Mouse (Mus musculus) ES-CJ7 (cell line): ENCODE data around the gene Tceal5.
A peak's percentile ranks its signal among the peaks of the same experiment; 100 is the strongest.
"Not testable (repeated sequence)": the region's sequence is repeated elsewhere in the genome, so short reads cannot be mapped to it uniquely, and the experiment has no call there.

Experiments
- DNase-seq: peaks from one replicate; pipeline ENCODE4 v3.0.0; 2011; ENCODE audit warnings: low read depth, low spot score

Tceal5 gene

GRCm38 (mm10) chrX:136203664-136204066 lies at the start of gene Tceal5:
TSS of gene Tceal5 (minus strand) at chrX:136203876.
- DNase-seq = peak; percentile 62

- no peak for DNase-seq
Observed at GRCm38 (mm10) chrX:136252023-136252729, 48.5 kb upstream of the Tceal5 start.

GRCm38 (mm10) chrX:136249671-136250070 lies 46.0 kb upstream of the Tceal5 start:
- DNase-seq = no peak

- no peak for DNase-seq
Observed at GRCm38 (mm10) chrX:136248811-136249210, 45.1 kb upstream of the Tceal5 start.

- DNase-seq = peak; percentile 80
Observed at GRCm38 (mm10) chrX:136245521-136246071, 41.9 kb upstream of the Tceal5 start.

GRCm38 (mm10) chrX:136244574-136245229 lies 41.0 kb upstream of the Tceal5 start, which contains the start of gene Tceal9:
TSS of gene Tceal9 (plus strand) at chrX:136245079.
- peak; percentile 89 for DNase-seq

GRCm38 (mm10) chrX:136243181-136243580 lies 39.5 kb upstream of the Tceal5 start:
- DNase-seq = no peak

GRCm38 (mm10) chrX:136238118-136238517 lies 34.4 kb upstream of the Tceal5 start:
- DNase-seq = peak; percentile 8

- no peak for DNase-seq
Observed at GRCm38 (mm10) chrX:136227768-136228167, 24.1 kb upstream of the Tceal5 start.

- DNase-seq = no peak
Observed at GRCm38 (mm10) chrX:136223714-136224113, 20.0 kb upstream of the Tceal5 start.

- no peak for DNase-seq
Observed at GRCm38 (mm10) chrX:136216303-136216702, 12.6 kb upstream of the Tceal5 start.

GRCm38 (mm10) chrX:136214729-136215677 lies 11.3 kb upstream of the Tceal5 start, which contains the start of the genes Tceal7 and Bex1:
TSS of gene Tceal7 (plus strand) at chrX:136214779.
TSS of gene Bex1 (minus strand) at chrX:136215513.
- DNase-seq = not testable (repeated sequence)

GRCm38 (mm10) chrX:136213396-136213795 lies 9.7 kb upstream of the Tceal5 start:
- DNase-seq = peak; percentile 54

GRCm38 (mm10) chrX:136204406-136204805 lies 730 bp upstream of the Tceal5 start:
- no peak for DNase-seq

GRCm38 (mm10) chrX:136203257-136203656 lies 419 bp downstream of the Tceal5 start:
- DNase-seq = no peak

- peak; percentile 67 for DNase-seq
Observed at GRCm38 (mm10) chrX:136196873-136197272, 6.8 kb downstream of the Tceal5 start.

GRCm38 (mm10) chrX:136195193-136195944 lies 8.3 kb downstream of the Tceal5 start:
- peak; percentile 48 for DNase-seq

- no peak for DNase-seq
Observed at GRCm38 (mm10) chrX:136183107-136183506, 20.6 kb downstream of the Tceal5 start.

GRCm38 (mm10) chrX:136180897-136181553 lies 22.7 kb downstream of the Tceal5 start:
- DNase-seq = peak; percentile 62

- peak; percentile 9 for DNase-seq
Observed at GRCm38 (mm10) chrX:136172786-136173185, 30.9 kb downstream of the Tceal5 start.
